Mouse (Mus musculus) C2C12 (cell line): ENCODE results near the gene Endov. TPM values are rescaled to one million over a fixed set of nuclear protein-coding genes. Genes with fewer than 3 reads are reported as not detected.

ENCODE experiments used
- H3K27me3 ChIP-seq: one replicate; pipeline ENCODE4 v1.6.1; 2011; ENCODE audit not compliant: control insufficient read depth, insufficient read depth, insufficient read length
- H3K36me3 ChIP-seq: one replicate; pipeline ENCODE4 v1.6.1; 2011; ENCODE audit not compliant: control insufficient read depth, insufficient read depth
- H3K4me3 ChIP-seq: one replicate; pipeline ENCODE4 v1.5.1; 2011; ENCODE audit warnings: mild to moderate bottlenecking, control low read depth; ENCODE audit not compliant: poor library complexity, insufficient read depth, severe bottlenecking
- H3K79me2 ChIP-seq: one replicate; pipeline ENCODE4 v1.6.1; 2011; ENCODE audit not compliant: control insufficient read depth, insufficient read depth
- H3K79me3 ChIP-seq: one replicate; pipeline ENCODE4 v1.6.1; 2011; ENCODE audit warnings: low read depth, control low read depth
- H3ac ChIP-seq: one replicate; pipeline ENCODE3; 2011; ENCODE audit warnings: low read depth; ENCODE audit not compliant: control insufficient read depth, insufficient read length
- CEBPB ChIP-seq: IDR thresholded peaks from one replicate; pipeline ENCODE4 v1.6.1; 2011; ENCODE audit warnings: low read depth, mild to moderate bottlenecking, control low read depth, moderate library complexity
- CTCF ChIP-seq: IDR thresholded peaks from one replicate; pipeline ENCODE4 v1.5.1; 2011; ENCODE audit not compliant: control insufficient read depth, insufficient read depth, insufficient read length
- FOSL1 ChIP-seq: IDR thresholded peaks from one replicate; pipeline ENCODE4 v1.8.0; 2011; ENCODE audit warnings: mild to moderate bottlenecking, low read length; ENCODE audit not compliant: poor library complexity, insufficient read depth, severe bottlenecking
- MAX ChIP-seq: IDR thresholded peaks from one replicate; pipeline ENCODE4 v1.6.1; 2011; ENCODE audit warnings: mild to moderate bottlenecking, control low read depth
- MYOD1 ChIP-seq: IDR thresholded peaks from one replicate; pipeline ENCODE4 v1.6.1; 2011; ENCODE audit warnings: low read depth; ENCODE audit not compliant: control insufficient read depth, insufficient read length
- MYOG ChIP-seq: IDR thresholded peaks from one replicate; pipeline ENCODE4 v1.6.1; 2011; ENCODE audit not compliant: control insufficient read depth, insufficient read length; ENCODE audit errors: extremely low read depth
- USF1 ChIP-seq: IDR thresholded peaks from one replicate; pipeline ENCODE4 v1.6.1; 2011; ENCODE audit warnings: low read depth, mild to moderate bottlenecking, control low read depth, moderate library complexity
- polyA plus RNA-seq: library from polyadenylated mRNA; unstranded; fragments of >200 nt; fragmentation: generic; extraction: Trizol; gene quantifications from one replicate; pipeline ENCODE4 v1.2.1, GENCODE M21; 2012; ENCODE audit warnings: missing spikeins

Gene Endov
- polyA plus RNA-seq, 1 experiment = 18.4 TPM

- no peaks in the 10 kb centered on the region for H3K36me3 ChIP-seq
- H3K79me3 ChIP-seq = no peaks in the 10 kb centered on the region
- no peaks in the 10 kb centered on the region for H3K27me3 ChIP-seq
- no peaks in the 10 kb centered on the region for H3K79me2 ChIP-seq
- no peak overlapping the region for H3ac ChIP-seq
- no peak for TF ChIP-seq FOSL1
- H3K4me3 ChIP-seq = no peak overlapping the region
These were observed 29.0 kb downstream of the Endov start for GRCm38 (mm10) chr11:119520005-119520712.

GRCm38 (mm10) chr11:119520713-119521063 is 29.5 kb downstream of the Endov start:
- no peak overlapping the region for H3K4me3 ChIP-seq
- H3K27me3 ChIP-seq = no peaks in the 10 kb centered on the region
- H3K36me3 ChIP-seq = no peaks in the 10 kb centered on the region
- no peaks in the 10 kb centered on the region for H3K79me2 ChIP-seq
- no peak for TF ChIP-seq USF1
- no peak for TF ChIP-seq MAX
- TF ChIP-seq CTCF = no peak
- TF ChIP-seq MYOG = no peak
- TF ChIP-seq CEBPB = no peak
- TF ChIP-seq FOSL1 = no peak
- TF ChIP-seq MYOD1 = no peak
- no peak overlapping the region for H3ac ChIP-seq
- no peaks in the 10 kb centered on the region for H3K79me3 ChIP-seq

DNA sequence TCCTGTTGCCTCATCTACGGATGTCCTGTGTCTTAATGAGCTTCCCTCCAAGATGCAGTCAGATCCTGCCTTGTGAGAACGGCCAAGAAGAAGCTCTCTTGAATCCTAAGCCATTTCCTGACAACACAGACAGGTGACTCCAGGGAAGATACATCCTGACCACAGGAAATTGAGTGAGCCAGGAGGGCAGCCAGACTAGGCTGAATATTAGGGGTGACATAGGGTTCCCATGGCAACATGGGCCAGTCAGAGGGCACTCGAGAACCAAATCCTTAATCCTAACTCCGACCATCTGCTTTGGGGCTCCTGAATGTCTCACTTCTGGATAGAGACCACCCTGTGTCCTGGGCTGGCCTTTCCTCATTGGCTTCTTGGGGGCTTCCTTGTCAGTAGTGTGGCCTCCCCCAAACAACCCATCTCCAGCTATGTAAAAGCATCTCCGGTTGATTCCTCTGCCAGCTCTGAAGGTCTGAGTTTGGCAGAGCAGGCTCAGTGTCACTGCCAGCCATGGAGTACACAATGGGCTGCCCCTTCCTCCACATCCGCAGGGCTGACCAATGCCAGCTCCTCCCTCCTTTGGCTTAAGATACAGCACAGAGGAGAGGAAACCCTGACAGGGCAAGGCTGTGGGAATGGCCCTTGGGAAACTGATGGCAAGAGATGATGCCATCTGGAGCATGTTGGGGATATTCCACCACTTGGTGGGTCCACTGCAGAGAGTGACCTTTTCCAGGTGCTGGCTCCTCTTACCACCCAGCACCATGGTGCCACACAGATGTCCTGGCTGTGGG is 31.0 kb downstream of the Endov start:
- H3K36me3 ChIP-seq = no peaks in the 10 kb centered on the region
- H3ac ChIP-seq = no peak overlapping the region
- TF ChIP-seq MYOG (no peak), CEBPB (no peak), CTCF (no peak), MAX (no peak)
- no peaks in the 10 kb centered on the region for H3K79me3 ChIP-seq
- no peak overlapping the region for H3K4me3 ChIP-seq
- H3K79me2 ChIP-seq = no peaks in the 10 kb centered on the region
- no peaks in the 10 kb centered on the region for H3K27me3 ChIP-seq

GRCm38 (mm10) chr11:119522779-119523178 is 31.6 kb downstream of the Endov start:
- Histone ChIP-seq H3K79me3 (no peaks in the 10 kb centered on the region), H3K4me3 (no peak overlapping the region), H3ac (no peak overlapping the region), H3K27me3 (no peaks in the 10 kb centered on the region), H3K36me3 (no peaks in the 10 kb centered on the region), H3K79me2 (no peaks in the 10 kb centered on the region)
- TF ChIP-seq MAX = no peak
- TF ChIP-seq FOSL1 = no peak
- peak; percentile 13 for TF ChIP-seq USF1

GRCm38 (mm10) chr11:119523392-119523791 is 32.2 kb downstream of the Endov start:
- TF ChIP-seq MYOG (no peak), FOSL1 (no peak), CEBPB (no peak), MYOD1 (no peak), CTCF (no peak), USF1 (no peak), MAX (no peak)
- H3K79me2 ChIP-seq = no peaks in the 10 kb centered on the region
- H3K27me3 ChIP-seq = no peaks in the 10 kb centered on the region
- no peaks in the 10 kb centered on the region for H3K36me3 ChIP-seq
- H3ac ChIP-seq = no peak overlapping the region
- no peaks in the 10 kb centered on the region for H3K79me3 ChIP-seq
- no peak overlapping the region for H3K4me3 ChIP-seq

- TF ChIP-seq MAX (no peak), CTCF (no peak), MYOG (no peak)
- Histone ChIP-seq H3K79me2 (no peaks in the 10 kb centered on the region), H3K79me3 (no peaks in the 10 kb centered on the region), H3ac (peak overlapping the region; percentile 0), H3K27me3 (peaks cover 5% of the 10 kb centered on the region), H3K4me3 (peak overlapping the region; percentile 6), H3K36me3 (no peaks in the 10 kb centered on the region)
These were observed 33.4 kb downstream of the Endov start for GRCm38 (mm10) chr11:119524545-119524949.
